Mouse (Mus musculus): ENCODE results near the gene Gm9602. TPM values are rescaled to one million over a fixed set of nuclear protein-coding genes. Genes with fewer than 3 reads are reported as not detected.
"Not testable (repeated sequence)": the region's sequence is repeated elsewhere in the genome, so short reads cannot be mapped to it uniquely, and the experiment has no call there.

Gm9602 gene
- 0.11 TPM in 1 of 2 replicates, not detected in the other for polyA plus RNA-seq (2015; fragmentation: Nextera tagmentation; extraction: Ambion mirVana)

- not testable (repeated sequence) for ATAC-seq (replicated peaks; ENCODE audit: extremely low read depth, insufficient read depth, low FRiP score); H3K36me3 ChIP-seq (ENCODE audit: control insufficient read depth, insufficient read depth); H3K9ac ChIP-seq (ENCODE audit: low read length); H3K27me3 ChIP-seq (ENCODE audit: control insufficient read depth, insufficient read depth, low read length); H3K4me3 ChIP-seq (ENCODE audit: low read length); H3K4me2 ChIP-seq (ENCODE audit: low read depth, low read length); H3K9me3 ChIP-seq (replicated peaks; ENCODE audit: control insufficient read depth, low read length); H3K4me1 ChIP-seq (ENCODE audit: control insufficient read depth, insufficient read depth, low read length); H3K27ac ChIP-seq (ENCODE audit: low read length)
- WGBS: no CpG with 5 or more reads among the region's 2 CpGs
Measured at GRCm38 (mm10) chr14:4776037-4776436, at the start of gene Gm9602. TSS of gene Gm9602 (plus strand) at chr14:4776337.

GRCm38 (mm10) chr14:4806421-4806820 lies 30.3 kb downstream of the Gm9602 start:
- WGBS: 69% methylated on average over 6 of the region's 6 CpGs
- ATAC-seq (replicated peaks; ENCODE audit: extremely low read depth, insufficient read depth, low FRiP score): not testable (repeated sequence)

GRCm38 (mm10) chr14:4821950-4822349 lies 45.8 kb downstream of the Gm9602 start:
- not testable (repeated sequence) for H3K4me1 ChIP-seq (ENCODE audit: control insufficient read depth, insufficient read depth, low read length); ATAC-seq (replicated peaks; ENCODE audit: extremely low read depth, insufficient read depth, low FRiP score); H3K36me3 ChIP-seq (ENCODE audit: control insufficient read depth, insufficient read depth); H3K9me3 ChIP-seq (replicated peaks; ENCODE audit: control insufficient read depth, low read length); H3K4me3 ChIP-seq (ENCODE audit: low read length); H3K4me2 ChIP-seq (ENCODE audit: low read depth, low read length); H3K27me3 ChIP-seq (ENCODE audit: control insufficient read depth, insufficient read depth, low read length); H3K9ac ChIP-seq (ENCODE audit: low read length); H3K27ac ChIP-seq (ENCODE audit: low read length)
- 80% methylated on average over 3 of the region's 7 CpGs for whole genome bisulfite sequencing

More at GRCm38 (mm10) chr14:4806421-4806820, 30.3 kb downstream of the Gm9602 start:
- not testable (repeated sequence) for H3K4me3 ChIP-seq (ENCODE audit: low read length); H3K4me1 ChIP-seq (ENCODE audit: control insufficient read depth, insufficient read depth, low read length); H3K4me2 ChIP-seq (ENCODE audit: low read depth, low read length); H3K27ac ChIP-seq (ENCODE audit: low read length); H3K36me3 ChIP-seq (ENCODE audit: control insufficient read depth, insufficient read depth); H3K9ac ChIP-seq (ENCODE audit: low read length); H3K9me3 ChIP-seq (replicated peaks; ENCODE audit: control insufficient read depth, low read length); H3K27me3 ChIP-seq (ENCODE audit: control insufficient read depth, insufficient read depth, low read length)

Other genes starting within 250 kb of the Gm9602 start
- gene Gm3047, start 220.9 kb upstream of the Gm9602 start, polyA plus RNA-seq (2015; fragmentation: Nextera tagmentation; extraction: Ambion mirVana): not detected in 2 replicates
- not detected in 2 replicates for gene Gm8159, start 144.0 kb upstream of the Gm9602 start, polyA plus RNA-seq (2015; fragmentation: Nextera tagmentation; extraction: Ambion mirVana)
- gene Gm3239, start 112.1 kb upstream of the Gm9602 start, polyA plus RNA-seq (2015; fragmentation: Nextera tagmentation; extraction: Ambion mirVana): 0.21 and 0.56 TPM in 2 replicates
- not detected in 2 replicates for gene Gm7876, start 67.1 kb upstream of the Gm9602 start, polyA plus RNA-seq (2015; fragmentation: Nextera tagmentation; extraction: Ambion mirVana)
- 0.38 and 0.46 TPM in 2 replicates for gene Gm3252, start 49.6 kb upstream of the Gm9602 start, polyA plus RNA-seq (2015; fragmentation: Nextera tagmentation; extraction: Ambion mirVana)
- gene Gm3269, start 61.8 kb downstream of the Gm9602 start, polyA plus RNA-seq (2015; fragmentation: Nextera tagmentation; extraction: Ambion mirVana): not detected in 2 replicates
- 0.97 and 2.6 TPM in 2 replicates for gene Gm3264, start 79.2 kb downstream of the Gm9602 start, polyA plus RNA-seq (2015; fragmentation: Nextera tagmentation; extraction: Ambion mirVana)
- 0.14 TPM in 1 of 2 replicates, not detected in the other for gene Gm3278, start 116.1 kb downstream of the Gm9602 start, polyA plus RNA-seq (2015; fragmentation: Nextera tagmentation; extraction: Ambion mirVana)
- not detected in 2 replicates for gene Gm8297, start 207.6 kb downstream of the Gm9602 start, polyA plus RNA-seq (2015; fragmentation: Nextera tagmentation; extraction: Ambion mirVana)
- not detected in 2 replicates for gene Gm3298, start 239.6 kb downstream of the Gm9602 start, polyA plus RNA-seq (2015; fragmentation: Nextera tagmentation; extraction: Ambion mirVana)

Data from heart, embryonic 16.5 days (tissue).